Mouse (Mus musculus): ENCODE data around the gene Dnajc3. TPM values are rescaled to one million over a fixed set of nuclear protein-coding genes. Genes with fewer than 3 reads are reported as not detected.

Dnajc3 gene
- polyA plus RNA-seq (2015; fragmentation: Illumina TruSeq; extraction: RNeasy Lipid Tissue Mini Kit (QIAGEN cat#74804); ENCODE audit: insufficient read depth, low replicate concordance): 80.6 TPM

GRCm38 (mm10) chr14:118937533-118938492, at the start of gene Dnajc3:
TSS of gene Dnajc3 (plus strand) at chr14:118937976.

DNA sequence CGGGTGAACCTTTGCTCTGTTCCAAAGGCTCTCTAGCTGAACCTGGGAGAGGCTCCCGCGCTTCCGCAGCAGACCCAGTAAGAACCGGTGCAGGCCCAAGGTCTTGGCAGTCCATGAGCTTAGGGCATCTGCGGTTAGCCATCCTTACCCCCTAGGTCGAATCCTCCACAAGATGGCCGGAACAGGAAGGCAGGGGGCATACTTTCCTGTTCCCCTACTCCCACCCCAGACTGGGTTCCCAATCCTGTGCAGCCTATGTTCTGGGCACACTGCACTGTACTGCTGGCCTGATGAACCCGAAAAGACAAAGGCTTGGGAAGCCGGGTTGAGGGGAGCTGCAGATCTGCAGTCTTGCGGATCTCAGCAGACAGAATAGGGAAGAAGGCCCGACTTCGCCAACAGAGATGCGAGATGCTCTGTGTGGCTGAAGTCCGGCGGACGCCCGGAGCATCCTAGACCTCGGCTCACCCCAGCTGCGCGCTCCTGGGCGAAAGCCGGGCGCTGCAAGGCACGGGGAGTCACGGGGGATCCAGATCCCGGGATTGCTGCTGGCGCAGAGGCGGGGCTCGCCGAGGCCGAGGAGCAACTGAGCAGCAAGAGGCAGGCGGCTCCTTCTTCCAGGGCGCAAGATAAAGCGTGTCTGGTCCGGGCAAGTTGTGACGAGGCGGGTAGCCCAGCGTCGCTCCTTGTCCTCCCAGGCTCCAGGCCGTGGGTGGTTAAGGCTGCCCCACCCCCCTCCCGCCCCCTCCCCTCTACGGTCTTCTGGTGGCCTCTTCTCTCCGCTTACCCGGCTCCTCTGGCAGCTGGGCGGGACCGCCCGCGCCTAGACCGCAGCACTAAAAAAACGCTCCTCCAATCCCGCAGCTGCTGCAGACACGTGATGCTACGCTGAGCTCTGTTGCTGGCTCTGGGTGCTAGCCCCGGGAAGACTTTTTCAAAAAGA, 12.8 kb upstream of the Dnajc3 start, which contains the start of gene Dzip1:
Gene Dzip1, minus strand, starts transcription at position 788 of the 943 bp plus-strand sequence.

Other genes starting within 250 kb of the Dnajc3 start
- gene Abcc4, start 231.8 kb upstream of the Dnajc3 start, polyA plus RNA-seq (2015; fragmentation: Illumina TruSeq; extraction: RNeasy Lipid Tissue Mini Kit (QIAGEN cat#74804); ENCODE audit: insufficient read depth, low replicate concordance): 10.8 TPM
- 3.0 TPM for gene Cldn10, start 150.1 kb upstream of the Dnajc3 start, polyA plus RNA-seq (2015; fragmentation: Illumina TruSeq; extraction: RNeasy Lipid Tissue Mini Kit (QIAGEN cat#74804); ENCODE audit: insufficient read depth, low replicate concordance)
- 18.3 TPM for gene Dzip1, start 12.5 kb upstream of the Dnajc3 start, polyA plus RNA-seq (2015; fragmentation: Illumina TruSeq; extraction: RNeasy Lipid Tissue Mini Kit (QIAGEN cat#74804); ENCODE audit: insufficient read depth, low replicate concordance)
- gene Uggt2, start 161.5 kb downstream of the Dnajc3 start, polyA plus RNA-seq (2015; fragmentation: Illumina TruSeq; extraction: RNeasy Lipid Tissue Mini Kit (QIAGEN cat#74804); ENCODE audit: insufficient read depth, low replicate concordance): 4.2 TPM
- gene Hs6st3, start 200.4 kb downstream of the Dnajc3 start, polyA plus RNA-seq (2015; fragmentation: Illumina TruSeq; extraction: RNeasy Lipid Tissue Mini Kit (QIAGEN cat#74804); ENCODE audit: insufficient read depth, low replicate concordance): not detected

Data from spleen, adult 10 weeks (tissue).